Mouse (Mus musculus) monocyte, adult 5-6 weeks (primary cell): ENCODE data around the gene Btg2. TPM values are rescaled to one million over a fixed set of nuclear protein-coding genes. Genes with fewer than 3 reads are reported as not detected.

ENCODE experiments used
- ATAC-seq: fragments of 153-309, 156-312 bp; replicated peaks from 2 replicates; pipeline ENCODE4 v1.8.0; 2017; ENCODE audit warnings: mild to moderate bottlenecking; ENCODE audit not compliant: low TSS enrichment, insufficient number of reproducible peaks, severe bottlenecking, poor library complexity, low FRiP score
- total RNA-seq: library from RNA; stranded (forward); fragments of 200-1000, 200-491, 200-594 nt; gene quantifications from 3 replicates; pipeline ENCODE4 v1.2.3, GENCODE M21; 2017

The Btg2 gene
- total RNA-seq, 1 experiment from 2014 or later = 430 TPM

DNA sequence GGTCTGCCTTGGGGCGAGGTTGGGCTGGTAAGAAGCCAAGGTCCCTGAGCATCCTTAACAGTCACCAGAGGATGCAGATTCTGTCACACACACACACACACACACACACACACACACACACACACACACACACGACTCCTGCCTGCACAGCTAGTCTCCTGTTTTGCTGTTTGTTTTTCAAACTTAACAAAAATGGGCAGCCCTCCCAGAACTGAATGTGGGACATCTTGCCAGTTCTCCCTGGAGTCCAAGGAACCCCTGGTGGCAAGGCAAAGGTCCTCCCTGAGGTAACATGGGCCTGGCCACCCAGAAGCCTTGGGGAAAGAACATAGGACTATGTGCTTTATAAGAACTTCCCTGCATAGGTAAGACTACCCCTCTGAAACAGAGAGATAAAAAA lies 37.0 kb downstream of the Btg2 start:
- ATAC-seq = no peak

DNA sequence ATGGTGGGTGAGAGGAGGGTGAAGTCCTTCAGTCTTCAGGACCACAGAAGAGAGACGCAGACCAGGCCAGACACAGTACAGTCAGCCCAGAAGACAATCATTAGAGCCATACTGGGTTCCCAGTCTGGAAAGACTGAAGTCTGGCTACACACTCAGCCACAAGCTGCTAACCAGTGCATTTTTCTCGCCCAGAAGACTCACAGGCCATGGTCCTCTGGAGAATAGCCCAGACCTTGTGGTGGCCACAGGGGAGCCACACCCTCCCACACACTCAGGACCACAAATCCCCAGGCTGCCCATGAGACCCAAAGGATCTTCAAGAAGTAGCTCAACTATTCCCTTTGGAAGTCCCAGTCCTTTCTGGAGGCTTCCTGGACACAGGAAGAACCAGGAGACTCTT lies 39.6 kb downstream of the Btg2 start:
- no peak for ATAC-seq

DNA sequence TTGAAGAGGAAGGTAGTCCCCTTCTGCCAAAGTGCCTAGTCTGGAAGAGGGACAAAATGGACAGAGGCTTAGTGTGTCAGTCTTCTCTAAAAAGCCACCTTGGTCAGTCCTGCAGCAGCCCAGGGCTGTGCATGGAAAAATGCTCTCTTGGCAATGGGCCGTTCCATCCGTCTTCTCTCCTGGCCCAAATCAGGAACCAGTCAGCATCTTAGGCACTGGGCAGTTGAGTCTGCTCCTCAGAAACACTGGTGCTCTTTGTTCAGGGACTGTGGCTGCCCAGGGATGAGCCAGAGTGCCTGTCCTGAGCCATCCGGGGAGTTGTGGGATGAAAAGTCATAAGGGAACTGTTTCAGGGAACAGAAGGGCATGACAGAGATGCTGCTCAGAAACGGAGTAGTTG lies 40.6 kb downstream of the Btg2 start:
- ATAC-seq = no peak

GRCm38 (mm10) chr1:134037172-134037571 lies 41.7 kb downstream of the Btg2 start, which contains the start of gene Fmod:
TSS of gene Fmod (plus strand) at chr1:134037254.
- ATAC-seq = no peak

- no peak for ATAC-seq
These were observed 42.4 kb downstream of the Btg2 start for GRCm38 (mm10) chr1:134036492-134036891.

GRCm38 (mm10) chr1:134028161-134028846 lies 50.6 kb downstream of the Btg2 start:
- ATAC-seq = no peak

- ATAC-seq = no peak
These were observed 52.2 kb downstream of the Btg2 start for GRCm38 (mm10) chr1:134026741-134027140.

DNA sequence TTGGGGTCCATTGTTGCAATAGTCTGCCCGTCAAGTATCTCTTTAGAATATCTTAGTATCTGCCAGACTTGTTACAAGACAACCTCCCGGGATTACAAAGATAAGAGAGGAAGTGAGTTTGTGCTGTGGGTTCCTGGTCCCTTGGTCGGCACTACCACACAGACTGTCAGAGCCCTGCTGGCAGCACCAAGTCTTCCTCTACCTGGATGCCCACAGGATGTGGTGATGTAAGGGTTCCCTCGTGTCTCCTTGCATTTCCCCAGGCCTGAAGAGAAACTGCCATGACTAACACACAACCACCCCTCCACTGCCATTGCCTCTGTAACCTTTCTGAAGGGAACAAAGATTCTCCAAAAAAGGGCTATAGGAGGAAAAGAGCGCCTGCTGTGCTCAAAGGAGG lies 52.9 kb downstream of the Btg2 start:
- no peak for ATAC-seq

Other genes with a start within 250 kb of the Btg2 start
- not detected in 3 replicates for gene Optc, start 171.1 kb downstream of the Btg2 start, total RNA-seq
- gene Prelp, start 157.7 kb downstream of the Btg2 start, total RNA-seq = not detected in 3 replicates
- not detected in 3 replicates for gene Fmod, start 41.9 kb downstream of the Btg2 start, total RNA-seq
- 0.67 to 1.4 TPM (median 0.85 TPM) in 3 replicates for gene Chit1, start 32.1 kb upstream of the Btg2 start, total RNA-seq
- 0.48 TPM in 1 of 3 replicates, not detected in the others for gene Chil1, start 103.1 kb upstream of the Btg2 start, total RNA-seq
- not detected in 3 replicates for gene Mybph, start 114.3 kb upstream of the Btg2 start, total RNA-seq
- not detected in 3 replicates for gene Adora1, start 156.3 kb upstream of the Btg2 start, total RNA-seq
- gene Myog, start 210.9 kb upstream of the Btg2 start, total RNA-seq = not detected in 3 replicates